Mouse (Mus musculus): ENCODE data around the gene Alg14. TPM values are rescaled to one million over a fixed set of nuclear protein-coding genes. Genes with fewer than 3 reads are reported as not detected.

Gene Alg14
- polyA plus RNA-seq, 1 experiment from 2014 or later = 37.9 TPM

GRCm38 (mm10) chr3:121356111-121356510 lies 64.5 kb downstream of the Alg14 start:
- no peaks in the 10 kb centered on the region for H3K27me3 ChIP-seq (replicated peaks)
- no peaks in the 10 kb centered on the region for H3K4me1 ChIP-seq
- H3K4me3 ChIP-seq (replicated peaks) = no peak overlapping the region
- ATAC-seq (ENCODE audit: low FRiP score) = no peak
- no peak overlapping the region for H3K27ac ChIP-seq (replicated peaks)
- H3K4me2 ChIP-seq = no peak overlapping the region
- H3K9me3 ChIP-seq (replicated peaks) = no peaks in the 10 kb centered on the region
- no peaks in the 10 kb centered on the region for H3K36me3 ChIP-seq
- WGBS = 82% methylated on average over 6 of the region's 6 CpGs
- no peak overlapping the region for H3K9ac ChIP-seq (replicated peaks)

GRCm38 (mm10) chr3:121357030-121357429 lies 65.5 kb downstream of the Alg14 start:
- no peaks in the 10 kb centered on the region for H3K9me3 ChIP-seq (replicated peaks)
- no peak overlapping the region for H3K27ac ChIP-seq (replicated peaks)
- H3K27me3 ChIP-seq (replicated peaks) = no peaks in the 10 kb centered on the region
- no peaks in the 10 kb centered on the region for H3K36me3 ChIP-seq
- WGBS = 65% methylated on average over 3 of the region's 3 CpGs
- ATAC-seq (ENCODE audit: low FRiP score) = no peak
- no peaks in the 10 kb centered on the region for H3K4me1 ChIP-seq
- H3K9ac ChIP-seq (replicated peaks) = no peak overlapping the region
- H3K4me2 ChIP-seq = no peak overlapping the region
- no peak overlapping the region for H3K4me3 ChIP-seq (replicated peaks)

GRCm38 (mm10) chr3:121358285-121358684 lies 66.7 kb downstream of the Alg14 start:
- Histone ChIP-seq H3K27me3 (replicated peaks) (no peaks in the 10 kb centered on the region), H3K9me3 (replicated peaks) (no peaks in the 10 kb centered on the region), H3K4me1 (no peaks in the 10 kb centered on the region), H3K4me3 (replicated peaks) (no peak overlapping the region), H3K27ac (replicated peaks) (no peak overlapping the region), H3K36me3 (no peaks in the 10 kb centered on the region), H3K4me2 (no peak overlapping the region), H3K9ac (replicated peaks) (no peak overlapping the region)
- ATAC-seq (ENCODE audit: low FRiP score) = no peak
- 68% methylated on average over 2 of the region's 2 CpGs for WGBS

GRCm38 (mm10) chr3:121358850-121359249 lies 67.3 kb downstream of the Alg14 start:
- Histone ChIP-seq H3K9me3 (replicated peaks) (no peaks in the 10 kb centered on the region), H3K27ac (replicated peaks) (no peak overlapping the region), H3K36me3 (no peaks in the 10 kb centered on the region), H3K4me2 (no peak overlapping the region), H3K27me3 (replicated peaks) (no peaks in the 10 kb centered on the region), H3K9ac (replicated peaks) (no peak overlapping the region), H3K4me3 (replicated peaks) (no peak overlapping the region), H3K4me1 (no peaks in the 10 kb centered on the region)
- WGBS = 89% methylated on average over 6 of the region's 6 CpGs
- ATAC-seq (ENCODE audit: low FRiP score) = no peak

GRCm38 (mm10) chr3:121359272-121359671 lies 67.7 kb downstream of the Alg14 start:
- no peak overlapping the region for H3K27ac ChIP-seq (replicated peaks)
- WGBS = 81% methylated on average over 7 of the region's 7 CpGs
- H3K4me3 ChIP-seq (replicated peaks) = no peak overlapping the region
- H3K27me3 ChIP-seq (replicated peaks) = no peaks in the 10 kb centered on the region
- no peak overlapping the region for H3K9ac ChIP-seq (replicated peaks)
- no peak overlapping the region for H3K4me2 ChIP-seq
- no peaks in the 10 kb centered on the region for H3K9me3 ChIP-seq (replicated peaks)
- no peaks in the 10 kb centered on the region for H3K36me3 ChIP-seq
- no peak for ATAC-seq (ENCODE audit: low FRiP score)
- no peaks in the 10 kb centered on the region for H3K4me1 ChIP-seq

GRCm38 (mm10) chr3:121362002-121362401 lies 70.4 kb downstream of the Alg14 start:
- Histone ChIP-seq H3K27me3 (replicated peaks) (no peaks in the 10 kb centered on the region), H3K9me3 (replicated peaks) (no peaks in the 10 kb centered on the region), H3K4me3 (replicated peaks) (no peak overlapping the region), H3K4me1 (no peaks in the 10 kb centered on the region), H3K36me3 (no peaks in the 10 kb centered on the region), H3K27ac (replicated peaks) (no peak overlapping the region), H3K4me2 (no peak overlapping the region), H3K9ac (replicated peaks) (no peak overlapping the region)
- WGBS = 58% methylated on average over 1 of the region's 1 CpGs
- no peak for ATAC-seq (ENCODE audit: low FRiP score)

GRCm38 (mm10) chr3:121364388-121364787 lies 72.8 kb downstream of the Alg14 start:
- H3K9me3 ChIP-seq (replicated peaks) = no peaks in the 10 kb centered on the region
- no peak overlapping the region for H3K27ac ChIP-seq (replicated peaks)
- 84% methylated on average over 4 of the region's 4 CpGs for WGBS
- H3K4me2 ChIP-seq = no peak overlapping the region
- no peaks in the 10 kb centered on the region for H3K4me1 ChIP-seq
- no peak overlapping the region for H3K9ac ChIP-seq (replicated peaks)
- H3K4me3 ChIP-seq (replicated peaks) = no peak overlapping the region
- ATAC-seq (ENCODE audit: low FRiP score) = no peak
- H3K36me3 ChIP-seq = no peaks in the 10 kb centered on the region
- no peaks in the 10 kb centered on the region for H3K27me3 ChIP-seq (replicated peaks)

- Histone ChIP-seq H3K36me3 (no peaks in the 10 kb centered on the region), H3K9me3 (replicated peaks) (no peaks in the 10 kb centered on the region), H3K27ac (replicated peaks) (no peak overlapping the region), H3K4me3 (replicated peaks) (no peak overlapping the region), H3K27me3 (replicated peaks) (no peaks in the 10 kb centered on the region), H3K4me2 (no peak overlapping the region), H3K4me1 (no peaks in the 10 kb centered on the region), H3K9ac (replicated peaks) (no peak overlapping the region)
- 86% methylated on average over 8 of the region's 8 CpGs for WGBS
- no peak for ATAC-seq (ENCODE audit: low FRiP score)
Measured at GRCm38 (mm10) chr3:121365131-121365530, 73.6 kb downstream of the Alg14 start.

GRCm38 (mm10) chr3:121368616-121369015 lies 77.0 kb downstream of the Alg14 start:
- H3K27ac ChIP-seq (replicated peaks) = no peak overlapping the region
- H3K4me2 ChIP-seq = no peak overlapping the region
- no peak for ATAC-seq (ENCODE audit: low FRiP score)
- no peaks in the 10 kb centered on the region for H3K9me3 ChIP-seq (replicated peaks)
- H3K4me1 ChIP-seq = no peaks in the 10 kb centered on the region
- no peaks in the 10 kb centered on the region for H3K36me3 ChIP-seq
- no peak overlapping the region for H3K9ac ChIP-seq (replicated peaks)
- no peaks in the 10 kb centered on the region for H3K27me3 ChIP-seq (replicated peaks)
- WGBS = 96% methylated on average over 4 of the region's 4 CpGs
- no peak overlapping the region for H3K4me3 ChIP-seq (replicated peaks)

- 86% methylated on average over 6 of the region's 6 CpGs for WGBS
Measured at GRCm38 (mm10) chr3:121369517-121369916, 77.9 kb downstream of the Alg14 start.

GRCm38 (mm10) chr3:121370301-121370700 lies 78.7 kb downstream of the Alg14 start:
- WGBS = 90% methylated on average over 13 of the region's 13 CpGs
- Histone ChIP-seq H3K36me3 (no peaks in the 10 kb centered on the region), H3K9me3 (replicated peaks) (no peaks in the 10 kb centered on the region), H3K9ac (replicated peaks) (no peak overlapping the region), H3K4me2 (no peak overlapping the region), H3K27ac (replicated peaks) (no peak overlapping the region), H3K4me3 (replicated peaks) (no peak overlapping the region), H3K27me3 (replicated peaks) (no peaks in the 10 kb centered on the region), H3K4me1 (no peaks in the 10 kb centered on the region)
- no peak for ATAC-seq (ENCODE audit: low FRiP score)

More at GRCm38 (mm10) chr3:121369517-121369916, 77.9 kb downstream of the Alg14 start:
- no peak for ATAC-seq (ENCODE audit: low FRiP score)
- Histone ChIP-seq H3K27me3 (replicated peaks) (no peaks in the 10 kb centered on the region), H3K36me3 (no peaks in the 10 kb centered on the region), H3K27ac (replicated peaks) (no peak overlapping the region), H3K4me1 (no peaks in the 10 kb centered on the region), H3K9me3 (replicated peaks) (no peaks in the 10 kb centered on the region), H3K4me2 (no peak overlapping the region), H3K4me3 (replicated peaks) (no peak overlapping the region), H3K9ac (replicated peaks) (no peak overlapping the region)

GRCm38 (mm10) chr3:121370830-121371526 lies 79.4 kb downstream of the Alg14 start:
- no peaks in the 10 kb centered on the region for H3K27me3 ChIP-seq (replicated peaks)
- whole genome bisulfite sequencing = 69% methylated on average over 12 of the region's 12 CpGs
- no peak overlapping the region for H3K4me2 ChIP-seq
- no peak overlapping the region for H3K9ac ChIP-seq (replicated peaks)
- no peaks in the 10 kb centered on the region for H3K4me1 ChIP-seq
- H3K9me3 ChIP-seq (replicated peaks) = no peaks in the 10 kb centered on the region
- H3K27ac ChIP-seq (replicated peaks) = no peak overlapping the region
- no peak for ATAC-seq (ENCODE audit: low FRiP score)
- no peak overlapping the region for H3K4me3 ChIP-seq (replicated peaks)
- H3K36me3 ChIP-seq = no peaks in the 10 kb centered on the region
